Mouse (Mus musculus) liver, postnatal 0 days (tissue): ENCODE data around the gene Nacc1.

Experiments
- CTCF ChIP-seq: sonication (generic); IDR thresholded peaks from 2 replicates; pipeline ENCODE4 v1.5.1; 2016; ENCODE audit warnings: antibody characterized with exemption, low read depth
- EP300 ChIP-seq: IDR thresholded peaks from 2 replicates; pipeline ENCODE4 v1.6.1; 2016; ENCODE audit warnings: antibody characterized with exemption, low read depth, mild to moderate bottlenecking

DNA sequence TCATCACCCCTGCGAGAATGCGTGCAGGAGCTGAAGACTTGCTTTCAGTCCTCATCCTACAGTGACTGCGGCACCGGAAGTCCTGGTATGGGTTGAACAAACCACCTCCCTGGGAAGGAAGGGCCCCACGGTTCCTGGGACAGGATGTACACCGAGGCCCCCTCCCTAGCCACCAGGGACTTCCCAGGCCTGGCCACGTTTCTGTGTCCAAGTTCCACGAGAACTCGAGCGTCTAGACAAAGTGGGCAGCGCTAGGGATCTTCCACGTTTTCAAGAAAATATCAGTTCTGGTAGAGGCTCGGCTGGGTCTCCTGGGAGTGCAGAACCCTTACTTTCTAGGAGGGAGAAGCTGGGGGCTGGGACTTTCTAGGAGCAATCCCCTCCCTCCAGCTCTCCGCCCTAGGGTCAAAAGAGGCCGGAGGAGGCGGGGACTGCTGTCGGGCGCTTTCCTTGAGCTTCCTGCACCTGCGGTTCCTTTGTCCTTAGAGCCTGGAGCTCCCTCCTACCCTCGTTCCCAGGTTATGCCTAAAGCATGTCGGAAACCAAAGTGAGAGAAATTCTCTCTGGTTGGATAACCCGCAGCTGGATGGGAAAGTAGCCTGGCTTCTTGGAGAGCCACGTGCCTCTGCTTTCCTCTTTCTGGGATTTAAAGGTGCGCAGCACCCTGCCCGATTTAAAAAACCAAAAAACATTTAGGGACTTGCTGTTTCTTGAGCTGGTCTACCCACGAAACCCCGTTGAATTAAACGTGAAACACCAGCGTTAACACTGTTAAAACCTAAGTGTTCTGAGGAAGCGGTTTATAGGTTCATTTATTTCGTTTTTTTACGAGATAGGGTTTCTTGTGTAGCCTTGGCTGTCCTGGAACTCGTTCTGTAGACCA, 27.5 kb downstream of the Nacc1 start:
- no peak for TF ChIP-seq CTCF
- peak; percentile 25; the same call in 1 of the 2 replicates for TF ChIP-seq EP300
